Mouse (Mus musculus): ENCODE data around the gene 5730480H06Rik.

GRCm38 (mm10) chr5:48408276-48408675 lies 80.5 kb downstream of the 5730480H06Rik start:
- TF ChIP-seq CTCF (IDR thresholded peaks at IDR 0.05; ENCODE audit: insufficient read depth, low read depth, low read length): no peak
- TF ChIP-seq POLR2A (IDR thresholded peaks at IDR 0.05; ENCODE audit: insufficient read depth, low read depth, low read length): no peak
